Mouse (Mus musculus) heart, adult 2 months (tissue): ENCODE measurements around the gene Dhx16.
A peak's percentile ranks its signal among the peaks of the same experiment; 100 is the strongest.

Source experiments
- CTCF ChIP-seq: fragments of 200-600 bp; IDR thresholded peaks from 2 replicates; pipeline ENCODE4 v1.8.1; 2022; ENCODE audit warnings: antibody characterized with exemption, mild to moderate bottlenecking, moderate library complexity
- EP300 ChIP-seq: fragments of 200-500 bp; IDR thresholded peaks from 2 replicates; pipeline ENCODE4 v1.6.1; 2011; ENCODE audit warnings: low read depth, low read length, control low read depth; ENCODE audit not compliant: insufficient read depth
- POLR2A ChIP-seq: fragments of 200-500 bp; IDR thresholded peaks from 2 replicates; pipeline ENCODE4 v1.6.1; 2011; ENCODE audit warnings: mild to moderate bottlenecking, low read depth, low read length, control low read depth; ENCODE audit not compliant: insufficient read depth

GRCm38 (mm10) chr17:35833894-35834293, 45.7 kb upstream of the Dhx16 start:
- TF ChIP-seq POLR2A, result peak; percentile 33; the same call in 1 of the 2 replicates
- no peak for TF ChIP-seq CTCF
- no peak for TF ChIP-seq EP300
